Mouse (Mus musculus) embryonic fibroblast, embryonic 13.5 days (primary cell): Measurements from ENCODE around the gene Ttbk2. TPM values are rescaled to one million over a fixed set of nuclear protein-coding genes. Genes with fewer than 3 reads are reported as not detected.

ENCODE experiments used
- H3K27ac ChIP-seq: 2 replicates; pipeline ENCODE4 v1.5.1; 2012; ENCODE audit warnings: low read length, control low read depth, inconsistent platforms; ENCODE audit not compliant: insufficient read depth
- H3K4me1 ChIP-seq: 2 replicates; pipeline ENCODE4 v1.6.1; 2011; ENCODE audit warnings: low read length; ENCODE audit not compliant: control insufficient read depth, insufficient read depth
- H3K4me3 ChIP-seq: 2 replicates; pipeline ENCODE4 v1.5.1; 2011; ENCODE audit warnings: mild to moderate bottlenecking, control low read depth, low read length; ENCODE audit not compliant: insufficient read depth
- CTCF ChIP-seq: IDR thresholded peaks from 2 replicates; pipeline ENCODE4 v1.5.1; 2011; ENCODE audit warnings: mild to moderate bottlenecking, control low read depth, low read length, moderate library complexity, borderline replicate concordance; ENCODE audit not compliant: insufficient read depth
- POLR2A ChIP-seq: IDR thresholded peaks from 2 replicates; pipeline ENCODE4 v1.6.1; 2011; ENCODE audit warnings: low read depth, mild to moderate bottlenecking, control low read depth, low read length, moderate library complexity
- polyA plus RNA-seq: library from polyadenylated mRNA; stranded (reverse); fragments of >200 nt; gene quantifications from 2 replicates; pipeline ENCODE4 v1.2.4, GENCODE M21; 2011; ENCODE audit warnings: low read depth; ENCODE audit not compliant: missing spikeins, insufficient read length

Gene Ttbk2
- polyA plus RNA-seq, 1 experiment: 15.7 TPM

GRCm38 (mm10) chr2:120721911-120722310 is 128.5 kb downstream of the Ttbk2 start:
- no peak overlapping the region for H3K4me3 ChIP-seq
- no peak for TF ChIP-seq CTCF
- TF ChIP-seq POLR2A: no peak
- H3K27ac ChIP-seq: no peak overlapping the region
- H3K4me1 ChIP-seq: no peaks in the 10 kb centered on the region

GRCm38 (mm10) chr2:120720821-120721220 is 129.6 kb downstream of the Ttbk2 start:
- H3K4me1 ChIP-seq: no peaks in the 10 kb centered on the region
- no peak for TF ChIP-seq CTCF
- TF ChIP-seq POLR2A: no peak
- H3K27ac ChIP-seq: no peak overlapping the region
- no peak overlapping the region for H3K4me3 ChIP-seq

GRCm38 (mm10) chr2:120718496-120718895 is 131.9 kb downstream of the Ttbk2 start:
- TF ChIP-seq CTCF (no peak), POLR2A (no peak)
- Histone ChIP-seq H3K4me3 (no peak overlapping the region), H3K4me1 (no peaks in the 10 kb centered on the region), H3K27ac (no peak overlapping the region)

GRCm38 (mm10) chr2:120713441-120713840 is 137.0 kb downstream of the Ttbk2 start:
- no peaks in the 10 kb centered on the region for H3K4me1 ChIP-seq
- TF ChIP-seq POLR2A (no peak), CTCF (no peak)
- H3K27ac ChIP-seq: no peak overlapping the region
- H3K4me3 ChIP-seq: no peak overlapping the region

GRCm38 (mm10) chr2:120710948-120711347 is 139.5 kb downstream of the Ttbk2 start:
- Histone ChIP-seq H3K4me3 (no peak overlapping the region), H3K27ac (no peak overlapping the region), H3K4me1 (no peaks in the 10 kb centered on the region)
- TF ChIP-seq CTCF (no peak), POLR2A (no peak)

GRCm38 (mm10) chr2:120710154-120710553 is 140.2 kb downstream of the Ttbk2 start:
- TF ChIP-seq POLR2A: no peak
- no peak for TF ChIP-seq CTCF
- Histone ChIP-seq H3K4me1 (no peaks in the 10 kb centered on the region), H3K27ac (no peak overlapping the region), H3K4me3 (no peak overlapping the region)

- H3K27ac ChIP-seq: no peak overlapping the region
- TF ChIP-seq CTCF: no peak
- no peak for TF ChIP-seq POLR2A
- H3K4me1 ChIP-seq: no peaks in the 10 kb centered on the region
- H3K4me3 ChIP-seq: no peak overlapping the region
These were observed 143.4 kb downstream of the Ttbk2 start for GRCm38 (mm10) chr2:120707041-120707440.

GRCm38 (mm10) chr2:120702675-120703074 is 147.7 kb downstream of the Ttbk2 start:
- no peak for TF ChIP-seq POLR2A
- TF ChIP-seq CTCF: no peak
- no peak overlapping the region for H3K27ac ChIP-seq
- no peak overlapping the region for H3K4me3 ChIP-seq
- H3K4me1 ChIP-seq: no peaks in the 10 kb centered on the region

GRCm38 (mm10) chr2:120700379-120700885 is 150.0 kb downstream of the Ttbk2 start:
- TF ChIP-seq CTCF (no peak), POLR2A (no peak)
- Histone ChIP-seq H3K4me1 (no peaks in the 10 kb centered on the region), H3K4me3 (no peak overlapping the region), H3K27ac (no peak overlapping the region)

GRCm38 (mm10) chr2:120697767-120698166 is 152.6 kb downstream of the Ttbk2 start:
- no peaks in the 10 kb centered on the region for H3K4me1 ChIP-seq
- H3K4me3 ChIP-seq: no peak overlapping the region
- no peak for TF ChIP-seq CTCF
- TF ChIP-seq POLR2A: no peak
- no peak overlapping the region for H3K27ac ChIP-seq

Other genes starting within 250 kb of the Ttbk2 start
- gene Haus2, start 241.2 kb downstream of the Ttbk2 start, polyA plus RNA-seq: 19.5 and 26.0 TPM in 2 replicates
- 13.0 and 16.6 TPM in 2 replicates for gene Lrrc57, start 241.1 kb downstream of the Ttbk2 start, polyA plus RNA-seq
- 8.6 and 11.5 TPM in 2 replicates for gene Stard9, start 221.5 kb downstream of the Ttbk2 start, polyA plus RNA-seq
- 7.1 and 11.1 TPM in 2 replicates for gene Cdan1, start 476 bp downstream of the Ttbk2 start, polyA plus RNA-seq
- gene Ubr1, start 120.1 kb upstream of the Ttbk2 start, polyA plus RNA-seq: 24.8 and 25.4 TPM in 2 replicates
- 5.0 and 8.0 TPM in 2 replicates for gene Tmem62, start 126.4 kb upstream of the Ttbk2 start, polyA plus RNA-seq
- gene Ccndbp1, start 157.8 kb upstream of the Ttbk2 start, polyA plus RNA-seq: 31.8 and 37.2 TPM in 2 replicates
- gene Epb42, start 186.5 kb upstream of the Ttbk2 start, polyA plus RNA-seq: not detected in 2 replicates
- not detected in 2 replicates for gene Tgm5, start 235.2 kb upstream of the Ttbk2 start, polyA plus RNA-seq